Mouse (Mus musculus) testis, adult 2 months (tissue): ENCODE data around the gene Tgfbi. TPM values are rescaled to one million over a fixed set of nuclear protein-coding genes. Genes with fewer than 3 reads are reported as not detected.

Experiments used
- H3K27ac ChIP-seq: fragments of 200-500 bp; 2 replicates; pipeline ENCODE4 v1.5.1; 2012; ENCODE audit warnings: low read depth, low read length; ENCODE audit not compliant: control insufficient read depth, insufficient read depth
- H3K27me3 ChIP-seq: fragments of 200-500 bp; 2 replicates; pipeline ENCODE4 v1.6.1; 2012; ENCODE audit warnings: mild to moderate bottlenecking, low read length, moderate library complexity; ENCODE audit not compliant: control insufficient read depth, insufficient read depth
- H3K36me3 ChIP-seq: fragments of 200-500 bp; 2 replicates; pipeline ENCODE4 v1.6.1; 2012; ENCODE audit warnings: mild to moderate bottlenecking, low read length; ENCODE audit not compliant: control insufficient read depth, insufficient read depth
- H3K4me1 ChIP-seq: fragments of 200-500 bp; 2 replicates; pipeline ENCODE4 v1.6.1; 2012; ENCODE audit warnings: low read length; ENCODE audit not compliant: control insufficient read depth, insufficient read depth
- H3K4me3 ChIP-seq: fragments of 200-500 bp; 2 replicates; pipeline ENCODE4 v1.5.1; 2012; ENCODE audit warnings: low read depth, mild to moderate bottlenecking, low read length, moderate library complexity, mixed read lengths; ENCODE audit not compliant: control insufficient read depth
- CTCF ChIP-seq: fragments of 200-500 bp; IDR thresholded peaks from 2 replicates; pipeline ENCODE4 v1.5.1; 2012; ENCODE audit warnings: low read depth, mild to moderate bottlenecking, inconsistent platforms, low read length, moderate library complexity; ENCODE audit not compliant: control insufficient read depth, insufficient read depth, insufficient replicate concordance
- POLR2A ChIP-seq: fragments of 200-500 bp; IDR thresholded peaks from 2 replicates; pipeline ENCODE4 v1.6.1; 2012; ENCODE audit warnings: low read depth, mild to moderate bottlenecking, inconsistent platforms, low read length, moderate library complexity; ENCODE audit not compliant: control insufficient read depth
- polyA plus RNA-seq: library from polyadenylated mRNA; depleted of rRNA; stranded (reverse); fragments of >200 nt; gene quantifications from 2 replicates; pipeline ENCODE4 v1.2.3, GENCODE M21; 2012

Tgfbi gene
- polyA plus RNA-seq, 1 experiment, result 10.4 TPM

DNA sequence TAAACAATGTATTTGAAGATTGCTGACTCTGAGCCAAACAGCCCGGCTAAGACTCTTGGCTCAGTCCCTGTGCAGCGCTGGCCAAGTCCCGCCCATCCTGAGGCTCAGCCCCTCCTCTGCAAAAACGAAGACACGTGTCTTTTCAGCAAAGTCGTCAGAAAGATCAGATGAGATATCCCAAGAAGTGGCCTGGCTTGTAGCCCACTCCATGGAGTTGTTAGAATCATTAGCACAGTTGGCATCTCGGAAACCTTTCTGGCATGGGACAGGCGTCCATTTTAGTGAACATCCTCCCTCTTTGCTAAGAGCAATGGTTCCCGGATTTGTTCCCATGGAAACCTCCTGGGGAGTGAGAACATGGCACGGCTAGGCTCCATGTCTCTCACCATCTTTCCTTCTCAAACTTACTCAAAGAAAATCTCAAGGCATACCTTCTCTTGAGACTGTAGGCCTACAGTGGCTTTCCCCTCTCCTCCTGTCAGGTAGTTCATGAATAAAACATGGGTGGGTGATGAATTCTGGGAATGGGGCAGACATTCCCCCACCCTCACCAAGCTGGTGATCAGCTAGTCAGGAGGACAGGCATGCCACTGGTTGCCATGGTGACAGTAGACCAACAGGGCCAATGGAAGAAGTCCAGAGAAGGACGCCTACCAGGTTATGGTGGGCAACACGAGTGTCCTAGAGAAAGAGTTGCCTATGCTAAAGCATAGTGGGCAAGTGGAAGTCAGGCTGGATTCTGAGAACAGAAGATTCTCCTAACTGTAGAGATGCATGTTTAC, 11.3 kb upstream of the Tgfbi start:
- Histone ChIP-seq H3K4me1 (no peaks in the 10 kb centered on the region; the same call in 1 of the 2 replicates), H3K27me3 (no peaks in the 10 kb centered on the region), H3K27ac (no peak overlapping the region), H3K36me3 (no peaks in the 10 kb centered on the region), H3K4me3 (no peak overlapping the region; the same call in 1 of the 2 replicates)
- TF ChIP-seq CTCF (no peak), POLR2A (no peak)

DNA sequence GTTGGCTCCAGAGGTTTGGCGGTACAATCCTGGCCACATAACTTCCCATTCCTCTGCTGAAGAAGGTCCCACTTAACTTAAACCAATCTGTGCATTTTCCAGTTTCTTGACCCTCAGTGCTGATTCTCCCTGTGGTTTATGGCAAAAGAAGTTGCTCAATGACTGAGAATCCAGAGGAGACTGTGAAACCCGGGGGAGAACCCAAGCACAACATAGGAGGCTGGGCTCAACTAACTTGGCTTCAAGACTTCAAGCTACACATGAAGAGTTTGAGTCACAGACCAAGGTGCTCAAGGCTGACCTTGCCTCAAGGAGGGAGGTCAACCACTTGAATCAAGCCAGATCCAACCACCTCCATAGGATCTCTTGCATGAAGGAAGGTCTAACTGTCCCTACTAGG, 9.8 kb upstream of the Tgfbi start:
- TF ChIP-seq POLR2A (no peak), CTCF (no peak)
- Histone ChIP-seq H3K4me1 (no peaks in the 10 kb centered on the region; the same call in 1 of the 2 replicates), H3K27me3 (no peaks in the 10 kb centered on the region), H3K4me3 (no peak overlapping the region), H3K36me3 (no peaks in the 10 kb centered on the region), H3K27ac (no peak overlapping the region)

DNA sequence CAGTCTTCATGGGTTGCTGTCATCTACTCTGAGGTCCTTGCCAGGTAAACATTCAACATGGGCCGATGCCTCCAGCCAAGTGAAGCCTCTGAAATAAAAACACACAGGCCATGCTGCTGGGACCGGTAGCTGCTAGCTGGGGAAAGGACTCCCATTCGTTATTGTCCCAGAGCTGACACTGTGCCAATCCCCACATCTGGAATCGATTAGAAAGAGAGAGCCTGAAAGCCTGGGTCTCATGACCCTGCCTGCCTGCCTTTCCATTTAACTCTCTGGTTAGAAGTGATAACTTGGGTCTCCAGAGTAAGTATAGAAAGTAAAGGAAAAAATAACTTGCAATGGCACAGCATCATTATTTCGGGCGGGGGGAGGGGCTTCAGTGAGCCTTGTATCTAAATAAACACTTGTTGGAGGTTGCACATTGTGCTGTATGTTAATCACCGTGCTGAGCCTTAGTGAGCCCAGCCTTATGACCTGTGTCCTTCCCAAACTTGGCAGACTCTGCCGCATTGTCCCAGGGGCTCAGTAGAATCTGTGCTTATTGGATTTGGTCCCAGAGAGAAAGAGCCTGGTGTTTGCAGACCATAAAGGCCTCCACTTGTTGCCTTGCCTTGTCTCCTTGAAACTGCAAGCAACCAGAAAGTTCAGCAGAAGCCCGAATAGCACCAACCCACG, 9.0 kb upstream of the Tgfbi start:
- Histone ChIP-seq H3K27me3 (no peaks in the 10 kb centered on the region), H3K36me3 (no peaks in the 10 kb centered on the region), H3K4me1 (no peaks in the 10 kb centered on the region; the same call in 1 of the 2 replicates), H3K27ac (no peak overlapping the region), H3K4me3 (no peak overlapping the region)
- TF ChIP-seq CTCF, result no peak
- TF ChIP-seq POLR2A, result no peak

DNA sequence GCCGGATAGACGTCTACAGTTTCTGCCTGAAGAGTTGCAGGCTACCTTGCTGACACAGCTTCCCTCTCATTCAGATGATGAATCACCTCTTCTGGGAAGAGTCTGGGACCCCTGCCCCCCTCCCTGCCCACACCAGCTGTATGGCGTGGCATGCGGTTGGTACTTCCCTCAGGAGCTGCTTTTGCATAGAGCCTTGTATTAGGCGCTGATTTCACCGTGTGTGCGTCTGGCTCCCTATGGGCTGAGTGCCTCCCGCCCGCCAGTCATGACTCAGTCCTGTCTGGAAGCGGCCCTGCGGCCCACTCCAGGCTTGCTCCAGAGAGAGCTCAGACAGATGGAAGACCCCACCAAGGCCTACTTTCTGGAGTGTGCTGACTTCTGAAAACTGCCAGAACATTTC, 8.1 kb upstream of the Tgfbi start:
- Histone ChIP-seq H3K27ac (no peak overlapping the region), H3K27me3 (no peaks in the 10 kb centered on the region), H3K4me3 (no peak overlapping the region), H3K36me3 (no peaks in the 10 kb centered on the region), H3K4me1 (no peaks in the 10 kb centered on the region; the same call in 1 of the 2 replicates)
- TF ChIP-seq POLR2A, result no peak

DNA sequence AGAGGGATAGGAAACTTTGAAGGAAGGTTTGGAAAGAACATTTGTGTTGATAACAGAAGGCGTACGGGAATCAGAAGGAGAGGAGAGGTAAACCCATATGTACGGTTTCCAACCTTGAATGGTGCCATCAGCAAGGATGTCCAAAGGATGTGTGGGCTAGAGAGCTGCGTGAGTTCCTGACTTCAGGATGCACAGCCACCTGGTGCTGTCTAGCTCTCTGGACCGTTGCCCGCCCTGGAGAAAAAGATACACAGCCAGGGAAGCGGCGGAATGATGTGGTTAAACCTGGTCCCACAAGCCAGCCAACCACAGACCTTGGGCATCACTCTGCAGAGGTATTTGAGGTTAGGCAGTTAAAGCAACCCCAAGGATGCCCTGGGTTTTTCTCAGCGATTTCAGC, 3.8 kb upstream of the Tgfbi start:
- Histone ChIP-seq H3K4me1 (peaks cover 2% of the 10 kb centered on the region), H3K4me3 (no peak overlapping the region), H3K27ac (no peak overlapping the region), H3K36me3 (no peaks in the 10 kb centered on the region), H3K27me3 (no peaks in the 10 kb centered on the region)
- TF ChIP-seq CTCF, result no peak
- TF ChIP-seq POLR2A, result no peak

DNA sequence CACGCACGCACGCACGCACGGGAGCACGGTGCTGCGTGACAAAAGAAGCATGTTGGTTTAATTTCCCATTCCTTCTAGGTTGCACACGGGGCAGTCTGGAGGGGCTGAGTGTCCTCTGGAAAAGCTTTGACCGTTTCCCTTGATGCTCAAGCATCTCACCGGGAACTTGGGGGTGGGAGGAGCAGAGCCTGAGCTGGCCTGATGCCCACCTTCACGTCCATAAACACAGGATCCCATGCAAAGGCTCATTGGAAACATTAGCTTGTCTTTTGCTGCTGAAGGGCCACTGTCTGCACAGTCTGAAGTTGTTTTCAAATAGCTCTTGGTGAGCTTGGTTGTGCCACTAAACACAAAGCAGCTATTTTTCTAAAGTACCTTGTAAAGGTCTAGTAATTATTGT, 2.6 kb upstream of the Tgfbi start:
- Histone ChIP-seq H3K36me3 (no peaks in the 10 kb centered on the region), H3K4me1 (peaks cover 2% of the 10 kb centered on the region), H3K27ac (no peak overlapping the region), H3K27me3 (no peaks in the 10 kb centered on the region), H3K4me3 (no peak overlapping the region)
- TF ChIP-seq POLR2A (no peak), CTCF (no peak)

DNA sequence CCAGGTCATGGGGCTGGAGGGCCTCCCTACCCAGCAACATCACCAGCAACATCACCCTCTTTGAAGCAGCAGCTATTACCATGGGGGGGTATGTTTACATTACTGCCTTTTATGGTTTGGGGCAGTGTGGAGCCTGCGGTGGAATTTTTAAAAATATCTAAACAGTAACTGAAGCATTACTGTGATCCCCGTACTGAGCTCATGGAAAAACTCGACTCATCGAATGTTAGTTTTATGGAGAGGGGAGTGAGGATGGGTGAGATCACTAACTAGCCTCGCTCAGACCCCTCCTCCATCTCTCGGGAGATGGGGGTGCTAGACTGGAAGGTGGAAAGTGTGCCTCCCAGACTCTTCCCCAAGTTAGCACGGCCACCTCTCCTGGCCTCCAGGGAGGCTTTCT, 2.1 kb upstream of the Tgfbi start:
- H3K36me3 ChIP-seq, result no peaks in the 10 kb centered on the region
- TF ChIP-seq CTCF (no peak), POLR2A (no peak)
- no peak overlapping the region for H3K4me3 ChIP-seq
- no peaks in the 10 kb centered on the region for H3K27me3 ChIP-seq
- peaks cover 2% of the 10 kb centered on the region for H3K4me1 ChIP-seq
- no peak overlapping the region for H3K27ac ChIP-seq
